Mouse (Mus musculus) testis, adult 2 months (tissue): ENCODE results near the gene Pmpcb.

Experiments used
- CTCF ChIP-seq: fragments of 200-500 bp; IDR thresholded peaks from 2 replicates; pipeline ENCODE4 v1.5.1; 2012; ENCODE audit warnings: low read depth, mild to moderate bottlenecking, inconsistent platforms, low read length, moderate library complexity; ENCODE audit not compliant: control insufficient read depth, insufficient read depth, insufficient replicate concordance
- POLR2A ChIP-seq: fragments of 200-500 bp; IDR thresholded peaks from 2 replicates; pipeline ENCODE4 v1.6.1; 2012; ENCODE audit warnings: low read depth, mild to moderate bottlenecking, inconsistent platforms, low read length, moderate library complexity; ENCODE audit not compliant: control insufficient read depth

DNA sequence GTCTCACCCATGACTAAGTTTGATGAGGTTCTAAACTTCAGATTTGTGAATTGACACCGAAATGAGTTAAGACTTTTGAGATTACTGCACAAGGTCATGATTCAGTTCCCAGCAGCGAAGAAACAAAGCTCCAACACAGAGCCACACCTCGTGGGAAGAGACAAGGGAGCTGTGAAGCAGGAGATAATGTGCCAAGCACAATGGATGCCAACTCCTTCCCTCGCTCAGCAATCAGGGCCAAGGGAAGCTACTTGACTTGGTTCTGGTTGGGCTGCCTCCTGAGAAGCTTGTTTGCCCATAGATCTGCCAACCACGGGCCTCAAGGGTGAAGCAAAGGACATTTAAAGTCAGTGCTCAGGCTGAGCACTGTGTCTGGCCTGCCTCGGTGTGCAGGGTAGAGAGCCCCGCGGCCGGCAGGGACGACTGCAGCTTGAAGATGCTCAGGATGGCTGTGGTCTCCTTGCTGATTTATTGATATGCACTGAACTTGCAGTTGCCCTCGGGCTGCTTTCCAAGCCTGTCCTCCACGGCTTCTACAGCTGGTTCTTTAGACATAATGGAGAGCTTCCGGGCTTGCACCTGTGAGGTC lies 24.7 kb upstream of the Pmpcb start:
- TF ChIP-seq CTCF: no peak
- 0 out of 2 replicates have a peak, but pooled peaks have one; percentile 31 for TF ChIP-seq POLR2A
